Mouse (Mus musculus) MEL (cell line): ENCODE results near the gene Stk38l.

Experiments
- KAT2A ChIP-seq: conservative IDR thresholded peaks from 2 replicates; pipeline ENCODE4 v1.6.1; 2012; ENCODE audit warnings: low read depth, low read length, improper control_type of control experiment, inconsistent platforms
- MYC ChIP-seq: IDR thresholded peaks from 2 replicates; pipeline ENCODE4 v1.6.1; 2011; ENCODE audit warnings: low read depth, mild to moderate bottlenecking, low read length, improper control_type of control experiment, moderate library complexity
- TAL1 ChIP-seq: IDR thresholded peaks from 2 replicates; pipeline ENCODE4 v1.6.1; 2012; ENCODE audit warnings: mild to moderate bottlenecking, inconsistent platforms, low read length, moderate library complexity, mixed read lengths
- USF1 ChIP-seq: IDR thresholded peaks from 2 replicates; pipeline ENCODE4 v1.6.1; 2014; ENCODE audit warnings: low read depth, mild to moderate bottlenecking, inconsistent platforms, low read length, improper control_type of control experiment, moderate library complexity
- ZNF384 ChIP-seq: IDR thresholded peaks from 2 replicates; pipeline ENCODE4 v1.6.1; 2012; ENCODE audit warnings: low read depth, mild to moderate bottlenecking, inconsistent platforms, low read length, improper control_type of control experiment

- TF ChIP-seq USF1, result no peak
- TF ChIP-seq ZNF384, result no peak
- no peak for TF ChIP-seq KAT2A
- no peak for TF ChIP-seq TAL1
- no peak for TF ChIP-seq MYC
These were observed 88.2 kb downstream of the Stk38l start for GRCm38 (mm10) chr6:146813007-146813406.
